Mouse (Mus musculus) spleen, adult 2 months (tissue): Measurements from ENCODE around the gene Stard5. TPM values are rescaled to one million over a fixed set of nuclear protein-coding genes. Genes with fewer than 3 reads are reported as not detected.
A peak's percentile ranks its signal among the peaks of the same experiment; 100 is the strongest.

Source experiments
- DNase-seq, 2 experiments: peaks; one replicate each; pipeline versions ENCODE4 v3.0.0 to v3.0.0-alpha.2; 2012 to 2021; ENCODE audit warnings: low spot score in 2 of 2, low read depth in 1 of 2
- H3K27ac ChIP-seq: fragments of 200-500 bp; 2 replicates; pipeline ENCODE4 v1.5.1; 2012; ENCODE audit warnings: low read length, inconsistent platforms; ENCODE audit not compliant: insufficient read depth
- H3K27me3 ChIP-seq: fragments of 200-500 bp; 2 replicates; pipeline ENCODE4 v1.6.1; 2012; ENCODE audit warnings: mild to moderate bottlenecking, moderate library complexity, low read length, inconsistent platforms; ENCODE audit not compliant: control insufficient read depth, insufficient read depth
- H3K36me3 ChIP-seq: fragments of 200-500 bp; 2 replicates; pipeline ENCODE4 v1.6.1; 2012; ENCODE audit warnings: mild to moderate bottlenecking, low read length, inconsistent platforms; ENCODE audit not compliant: control insufficient read depth, insufficient read depth
- H3K4me1 ChIP-seq: fragments of 200-500 bp; 2 replicates; pipeline ENCODE4 v1.6.1; 2011; ENCODE audit warnings: inconsistent platforms; ENCODE audit not compliant: control insufficient read depth, insufficient read depth, insufficient read length
- H3K4me3 ChIP-seq: fragments of 200-500 bp; 2 replicates; pipeline ENCODE4 v1.5.1; 2011; ENCODE audit warnings: mild to moderate bottlenecking, inconsistent platforms; ENCODE audit not compliant: insufficient read depth, insufficient read length; ENCODE audit errors: extremely low read depth
- CTCF ChIP-seq: fragments of 200-500 bp; IDR thresholded peaks from 2 replicates; pipeline ENCODE4 v1.5.1; 2011; ENCODE audit warnings: mild to moderate bottlenecking, inconsistent platforms; ENCODE audit not compliant: insufficient read depth, insufficient read length, insufficient replicate concordance; ENCODE audit errors: extremely low read depth
- POLR2A ChIP-seq: fragments of 200-500 bp; IDR thresholded peaks from 2 replicates; pipeline ENCODE4 v1.6.1; 2011; ENCODE audit warnings: low read depth, low read length, inconsistent platforms
- WGBS: fragments of 180-500 bp; shearing (Covaris S2); methylation state at CpG from one replicate; pipeline ENCODE4 v1.1.7; 2018; 5-methylcytosine and 5-hydroxymethylcytosine counted together
- polyA plus RNA-seq: library from polyadenylated mRNA; depleted of rRNA; stranded (reverse); fragments of >200 nt; gene quantifications from 2 replicates; pipeline ENCODE4 v1.2.3, GENCODE M21; 2012

Stard5 gene
- polyA plus RNA-seq, 1 experiment, result 18.4 TPM

- 82% methylated on average over 6 of the region's 6 CpGs for WGBS
- peaks cover 4% of the 10 kb centered on the region; the same call in 1 of the 2 replicates for H3K36me3 ChIP-seq
- TF ChIP-seq CTCF (no peak), POLR2A (no peak)
- no peak overlapping the region for H3K27ac ChIP-seq
- H3K27me3 ChIP-seq, result no peaks in the 10 kb centered on the region
- no peak for DNase-seq
- H3K4me3 ChIP-seq, result no peak overlapping the region
- H3K4me1 ChIP-seq, result peaks cover 5% of the 10 kb centered on the region; the same call in 1 of the 2 replicates
These were observed 2.1 kb downstream of the Stard5 start for GRCm38 (mm10) chr7:83633856-83634255.

DNA sequence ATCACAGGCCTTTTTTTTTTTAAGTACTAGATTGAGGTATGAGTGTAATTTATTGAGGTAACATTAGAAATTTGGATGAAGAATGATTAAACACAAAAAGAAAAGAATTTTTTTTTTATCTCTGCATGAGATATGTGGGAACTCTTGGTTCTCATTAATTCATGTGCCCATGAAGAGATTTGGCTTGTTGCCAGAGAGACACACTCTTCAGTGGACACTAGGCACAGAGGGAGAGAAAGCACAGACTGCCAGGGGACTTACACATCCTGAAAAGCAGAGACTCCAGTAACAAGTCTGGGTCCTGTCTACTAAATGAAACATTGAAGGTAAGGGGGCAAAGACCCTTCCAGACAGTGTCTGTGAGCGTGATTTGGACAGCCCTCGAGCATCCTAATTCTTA, 4.0 kb downstream of the Stard5 start:
- Histone ChIP-seq H3K36me3 (peaks cover 4% of the 10 kb centered on the region; the same call in 1 of the 2 replicates), H3K27me3 (no peaks in the 10 kb centered on the region), H3K4me3 (no peak overlapping the region), H3K4me1 (peaks cover 23% of the 10 kb centered on the region; the same call in 1 of the 2 replicates), H3K27ac (no peak overlapping the region)
- 89% methylated on average over 2 of the region's 2 CpGs for WGBS
- DNase-seq, result no peak
- TF ChIP-seq POLR2A (no peak), CTCF (no peak)

DNA sequence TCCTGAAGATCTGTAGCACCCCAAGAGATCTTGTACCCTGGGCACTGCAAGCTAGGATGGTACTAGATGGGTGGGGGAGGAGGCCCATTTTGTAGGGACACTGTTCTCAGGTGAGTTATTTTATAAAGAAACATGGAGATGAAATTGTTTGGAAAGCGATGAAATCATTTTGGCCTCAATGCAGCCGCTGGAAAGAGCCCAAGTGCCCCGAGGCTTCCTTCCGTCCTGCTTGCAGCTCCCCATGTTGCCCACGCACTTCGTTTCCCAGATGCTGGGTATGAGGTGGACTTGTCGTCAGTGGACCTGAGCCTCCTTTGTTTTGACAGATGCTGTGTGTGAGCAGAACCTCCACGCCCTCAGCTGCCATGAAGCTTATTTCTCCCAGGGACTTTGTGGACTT, 4.7 kb downstream of the Stard5 start:
- no peak for DNase-seq
- WGBS, result 95% methylated on average over 8 of the region's 8 CpGs
- Histone ChIP-seq H3K36me3 (peaks cover 7% of the 10 kb centered on the region), H3K4me1 (peaks cover 25% of the 10 kb centered on the region; the same call in 1 of the 2 replicates), H3K4me3 (no peak overlapping the region), H3K27me3 (no peaks in the 10 kb centered on the region), H3K27ac (no peak overlapping the region)
- TF ChIP-seq POLR2A (no peak), CTCF (no peak)

DNA sequence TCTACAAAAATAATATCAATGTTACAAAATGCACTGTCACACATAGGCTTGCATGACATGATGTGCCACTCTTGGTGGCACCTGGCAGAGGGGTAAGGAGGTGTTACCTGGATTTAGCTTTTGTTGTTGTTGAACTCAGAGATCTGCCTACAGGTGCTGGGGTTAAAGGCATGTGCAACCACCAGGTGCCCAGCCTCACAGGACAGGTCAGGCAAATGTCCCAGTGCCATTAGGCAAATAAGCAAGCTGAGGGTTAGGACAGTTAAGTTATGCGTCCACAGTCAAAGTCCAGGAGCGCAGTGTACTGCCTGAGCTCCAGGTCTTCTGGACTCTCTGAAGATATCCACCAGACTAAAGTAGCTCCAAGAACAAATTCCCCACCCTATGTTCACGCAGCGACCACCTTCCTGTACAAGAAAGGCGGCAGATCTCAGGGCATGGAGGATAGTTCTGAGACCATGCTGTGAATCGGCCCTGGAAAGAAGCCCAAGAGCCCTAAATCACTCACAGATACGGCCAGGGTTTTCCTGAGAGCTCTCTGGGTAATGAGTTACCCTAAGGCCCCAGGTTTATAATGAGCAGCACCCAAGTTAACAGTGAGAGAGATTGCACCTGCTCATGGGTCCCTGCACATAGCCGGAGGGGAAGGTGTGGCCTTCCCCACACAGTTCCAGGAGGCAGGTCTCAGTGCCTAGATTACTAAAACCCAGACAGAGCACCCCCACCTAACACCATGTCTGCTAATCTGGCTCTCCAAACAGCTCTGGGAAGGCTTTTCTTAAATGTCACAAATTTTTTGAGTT, 6.2 kb downstream of the Stard5 start:
- 87% methylated on average over 8 of the region's 8 CpGs for WGBS
- Histone ChIP-seq H3K36me3 (peaks cover 15% of the 10 kb centered on the region), H3K4me3 (no peak overlapping the region), H3K27me3 (no peaks in the 10 kb centered on the region), H3K4me1 (peaks cover 23% of the 10 kb centered on the region; the same call in 1 of the 2 replicates), H3K27ac (0 out of 2 replicates have a peak overlapping the region, but pooled peaks have one; percentile 52)
- TF ChIP-seq CTCF (no peak), POLR2A (no peak)
- DNase-seq, result no peak

DNA sequence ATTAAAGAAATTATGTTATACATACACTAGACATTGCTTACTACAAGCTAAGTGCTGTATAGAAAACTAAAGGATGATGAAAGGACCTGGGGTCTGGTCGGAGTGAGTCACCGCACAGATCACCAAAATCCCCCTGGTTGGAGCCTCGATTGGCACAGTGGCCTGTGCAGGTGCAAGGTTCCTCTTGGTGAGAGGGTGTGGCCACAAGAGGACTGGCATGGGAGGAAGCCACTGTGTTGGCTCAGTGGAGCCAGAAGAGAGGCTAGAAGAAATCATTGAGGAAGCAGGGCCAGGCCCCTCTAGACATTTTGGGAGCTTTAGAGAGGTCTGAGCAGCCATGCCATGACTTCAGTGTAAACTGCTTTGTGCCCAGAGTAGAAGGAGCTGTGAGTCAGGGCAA, 7.3 kb downstream of the Stard5 start:
- H3K4me1 ChIP-seq, result peaks cover 31% of the 10 kb centered on the region
- peaks cover 26% of the 10 kb centered on the region for H3K36me3 ChIP-seq
- H3K27me3 ChIP-seq, result no peaks in the 10 kb centered on the region
- peak overlapping the region; percentile 75 for H3K27ac ChIP-seq
- no peak for TF ChIP-seq POLR2A
- no peak for TF ChIP-seq CTCF
- peak in 1 of 2 experiments; percentile 64 for DNase-seq
- 23% methylated on average over 3 of the region's 3 CpGs for WGBS
- no peak overlapping the region for H3K4me3 ChIP-seq

DNA sequence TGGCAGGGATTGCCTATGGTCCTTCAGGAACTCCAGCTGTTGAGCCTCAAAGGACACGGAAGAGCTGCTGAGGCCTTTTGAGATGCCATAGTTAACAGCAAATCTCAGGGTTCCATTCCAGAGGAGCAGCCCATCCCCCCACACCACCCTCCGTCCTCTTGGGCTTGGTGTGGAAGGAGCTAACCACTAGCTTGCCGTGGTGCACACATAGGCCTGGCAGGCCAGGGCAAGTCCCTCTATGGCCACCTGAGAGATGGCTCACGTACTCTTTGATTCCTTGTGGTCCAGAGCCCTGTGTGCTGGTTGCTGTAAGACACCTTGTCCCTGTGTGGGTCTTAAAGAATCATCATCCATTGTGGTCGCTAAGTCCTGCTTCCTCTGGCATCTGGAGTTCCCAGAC, 8.8 kb downstream of the Stard5 start:
- Histone ChIP-seq H3K27me3 (no peaks in the 10 kb centered on the region), H3K27ac (peak overlapping the region; percentile 28; the same call in 1 of the 2 replicates), H3K4me3 (no peak overlapping the region), H3K4me1 (peaks cover 39% of the 10 kb centered on the region), H3K36me3 (peaks cover 38% of the 10 kb centered on the region)
- TF ChIP-seq CTCF (no peak), POLR2A (no peak)
- DNase-seq, result no peak
- 90% methylated on average over 5 of the region's 5 CpGs for WGBS

GRCm38 (mm10) chr7:83641163-83641562, 9.4 kb downstream of the Stard5 start:
- 81% methylated on average over 2 of the region's 2 CpGs for WGBS
- H3K27ac ChIP-seq, result no peak overlapping the region
- DNase-seq, result no peak
- H3K36me3 ChIP-seq, result peaks cover 41% of the 10 kb centered on the region
- no peaks in the 10 kb centered on the region for H3K27me3 ChIP-seq
- no peak overlapping the region for H3K4me3 ChIP-seq
- H3K4me1 ChIP-seq, result peaks cover 44% of the 10 kb centered on the region
- TF ChIP-seq CTCF (no peak), POLR2A (no peak)
